Mouse (Mus musculus) heart, postnatal 0 days (tissue): ENCODE measurements around the gene Rnf169.

Experiments used
- CTCF ChIP-seq: IDR thresholded peaks from 2 replicates; pipeline ENCODE4 v1.5.1; 2016; ENCODE audit warnings: antibody characterized with exemption, control low read depth, low read depth
- EP300 ChIP-seq: IDR thresholded peaks from 2 replicates; pipeline ENCODE4 v1.6.1; 2016; ENCODE audit warnings: antibody characterized with exemption, low read depth

GRCm38 (mm10) chr7:99990990-99991707, 10.9 kb upstream of the Rnf169 start:
- no peak for TF ChIP-seq CTCF
- no peak for TF ChIP-seq EP300
